Mouse (Mus musculus): Measurements from ENCODE around the gene Rps10. TPM values are rescaled to one million over a fixed set of nuclear protein-coding genes. Genes with fewer than 3 reads are reported as not detected.
A peak's percentile ranks its signal among the peaks of the same experiment; 100 is the strongest.

The Rps10 gene
- total and polyA plus RNA-seq, 3 experiments = 2,522 to 3,437 (median 3,351) TPM

DNA sequence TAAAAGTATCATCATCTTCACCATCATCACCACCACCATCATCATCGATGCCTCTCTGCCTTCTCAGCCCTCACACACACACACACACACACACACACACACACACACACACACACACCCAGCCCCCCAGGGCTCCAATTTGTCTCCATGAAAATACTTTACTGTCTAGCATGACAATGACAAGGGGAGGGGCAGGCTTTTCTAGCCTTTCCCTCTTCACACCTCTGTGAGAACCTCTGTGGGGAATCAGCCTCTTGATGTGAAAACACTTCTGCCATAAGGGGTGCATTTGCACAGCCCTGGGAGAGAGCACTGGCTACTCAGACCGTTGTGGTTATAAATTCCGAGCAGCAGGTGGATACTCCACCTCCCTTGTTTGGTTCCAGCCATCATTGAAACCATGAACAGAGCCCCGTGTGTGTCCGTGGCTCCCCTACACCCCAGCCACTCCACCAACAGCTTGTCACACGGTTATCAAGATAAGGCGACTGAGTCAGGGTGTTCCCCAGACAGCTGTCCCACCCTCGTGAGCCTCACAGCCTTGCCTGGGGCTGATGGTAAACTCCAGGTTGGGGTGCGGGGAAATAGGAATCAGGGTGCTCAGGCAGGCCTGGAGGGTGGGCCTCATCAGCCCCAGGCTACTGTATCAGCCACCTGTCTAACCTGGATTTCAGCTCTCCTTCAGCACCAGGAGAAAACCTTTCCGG lies 16.9 kb upstream of the Rps10 start:
- Histone ChIP-seq H3K79me2 (replicated peaks; ENCODE audit: control insufficient read depth, extremely low read depth, insufficient read depth, poor library complexity, severe bottlenecking) (no peaks in the 10 kb centered on the region), H3K4me3 (replicated peaks in 1 of 3; ENCODE audit: low read depth in 2 of 3, low read length in 2 of 3, poor library complexity in 1 of 3) (no peak overlapping the region), H3K27me3 (replicated peaks) (peaks cover 12% of the 10 kb centered on the region), H3K36me3 (replicated peaks in 1 of 2; ENCODE audit: control insufficient read depth in 1 of 2, insufficient read depth in 1 of 2, low read length in 1 of 2) (no peaks in the 10 kb centered on the region), H3K4me1 (ENCODE audit: control insufficient read depth in 1 of 2, insufficient read depth in 2 of 2) (peaks cover under 1 to 33% of the 10 kb centered on the region in 2 experiments; a peak in 3 of 4 replicates), H3K9ac (ENCODE audit: insufficient read depth, low read depth) (no peak overlapping the region), H3K4me2 (ENCODE audit: insufficient read depth, low read depth, poor library complexity, severe bottlenecking) (no peak overlapping the region), H3K9me3 (replicated peaks; ENCODE audit: low read length) (peaks cover 5% of the 10 kb centered on the region), H3K27ac (ENCODE audit: insufficient read depth, low read depth) (no peak overlapping the region)
- in situ Hi-C loops (cut with MboI; ENCODE audit: low pct_ligation_motif_present, low pct_unique_long_range_greater_than_20kb, low sequenced_read_pairs) (loop anchor here (10.0 kb wide), 1 partner anchor 71 kb away; the partner anchor contains the start of gene Spdef), dilution Hi-C loops (cut with MboI; ENCODE audit: extremely low pct_ligation_motif_present, extremely low pct_unique_long_range_greater_than_20kb, low sequenced_read_pairs) (no loop called here)
- TF ChIP-seq IRF4 (IDR thresholded peaks at IDR 0.05; ENCODE audit: low read depth, low read length) (no peak), CHD2 (IDR thresholded peaks at IDR 0.05; ENCODE audit: low read length) (no peak), MAX (IDR thresholded peaks at IDR 0.05; ENCODE audit: low read length) (no peak)
- DNase-seq (ENCODE audit: extremely low read depth) = no peak

GRCm38 (mm10) chr17:27652046-27652790 lies 15.7 kb upstream of the Rps10 start:
- no peaks in the 10 kb centered on the region for H3K79me2 ChIP-seq (replicated peaks; ENCODE audit: control insufficient read depth, extremely low read depth, insufficient read depth, poor library complexity, severe bottlenecking)
- peaks cover 0 to 27% of the 10 kb centered on the region in 2 experiments; a peak in 2 of 4 replicates for H3K4me1 ChIP-seq (ENCODE audit: control insufficient read depth in 1 of 2, insufficient read depth in 2 of 2)
- H3K4me3 ChIP-seq (replicated peaks in 1 of 3; ENCODE audit: low read depth in 2 of 3, low read length in 2 of 3, poor library complexity in 1 of 3) = no peak overlapping the region
- H3K9ac ChIP-seq (ENCODE audit: insufficient read depth, low read depth) = no peak overlapping the region
- DNase-seq (ENCODE audit: extremely low read depth) = no peak
- H3K9me3 ChIP-seq (replicated peaks; ENCODE audit: low read length) = peaks cover 7% of the 10 kb centered on the region
- dilution Hi-C loops (cut with MboI; ENCODE audit: extremely low pct_ligation_motif_present, extremely low pct_unique_long_range_greater_than_20kb, low sequenced_read_pairs) (no loop called here), in situ Hi-C loops (cut with MboI; ENCODE audit: low pct_ligation_motif_present, low pct_unique_long_range_greater_than_20kb, low sequenced_read_pairs) (loop anchor here (10.0 kb wide), 1 partner anchor 73 kb away; the partner anchor contains the start of gene Spdef)
- TF ChIP-seq CTCF (conservative IDR thresholded peaks at IDR 0.05 in 1 of 2, IDR thresholded peaks at IDR 0.05 in 1 of 2; ENCODE audit: low read depth in 2 of 2, low read length in 2 of 2) (0 out of 4 replicates have a peak, but pooled peaks of 1 of the 2 experiments have one; percentile 6), CHD1 (IDR thresholded peaks at IDR 0.05; ENCODE audit: low read depth, low read length) (no peak), USF1 (IDR thresholded peaks at IDR 0.05; ENCODE audit: low read depth, low read length) (no peak), ELF1 (IDR thresholded peaks at IDR 0.05; ENCODE audit: low read depth, low read length) (no peak), BHLHE40 (IDR thresholded peaks at IDR 0.05; ENCODE audit: low read depth, low read length) (no peak), JUN (IDR thresholded peaks at IDR 0.05; ENCODE audit: insufficient read depth, low read depth, low read length) (no peak), ETS1 (conservative IDR thresholded peaks at IDR 0.05; ENCODE audit: low read depth, low read length) (no peak)
- no peaks in the 10 kb centered on the region for H3K36me3 ChIP-seq (replicated peaks in 1 of 2; ENCODE audit: control insufficient read depth in 1 of 2, insufficient read depth in 1 of 2, low read length in 1 of 2)
- no peak overlapping the region for H3K4me2 ChIP-seq (ENCODE audit: insufficient read depth, low read depth, poor library complexity, severe bottlenecking)
- peaks cover 13% of the 10 kb centered on the region for H3K27me3 ChIP-seq (replicated peaks)
- no peak overlapping the region for H3K27ac ChIP-seq (ENCODE audit: insufficient read depth, low read depth)

DNA sequence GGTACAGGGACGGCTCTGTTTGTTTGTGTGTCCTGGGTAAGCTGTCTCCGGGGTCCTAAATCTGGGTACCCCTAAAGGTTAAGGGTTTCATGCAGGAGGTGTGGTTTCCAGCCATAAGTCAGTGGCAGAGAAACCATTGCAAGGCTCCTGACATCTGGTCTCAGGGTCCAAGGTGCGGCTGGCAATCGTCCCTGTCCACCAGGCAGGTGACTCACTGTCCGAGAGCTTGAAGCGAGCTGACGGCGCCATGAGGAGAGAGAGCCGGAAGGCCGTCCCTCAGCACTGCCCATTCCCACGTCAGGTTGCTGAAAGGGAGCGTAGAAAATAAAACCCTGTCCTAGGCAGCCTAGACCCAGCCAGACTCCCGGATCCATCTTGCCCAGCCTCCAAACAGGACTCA lies 14.1 kb upstream of the Rps10 start:
- peaks cover 3 to 13% of the 10 kb centered on the region in 2 experiments; a peak in 3 of 4 replicates for H3K4me1 ChIP-seq (ENCODE audit: control insufficient read depth in 1 of 2, insufficient read depth in 2 of 2)
- no peak for TF ChIP-seq CTCF (conservative IDR thresholded peaks at IDR 0.05 in 1 of 2, IDR thresholded peaks at IDR 0.05 in 1 of 2; ENCODE audit: low read depth in 2 of 2, low read length in 2 of 2)
- no peak overlapping the region for H3K4me3 ChIP-seq (replicated peaks in 1 of 3; ENCODE audit: low read depth in 2 of 3, low read length in 2 of 3, poor library complexity in 1 of 3)
- H3K27me3 ChIP-seq (replicated peaks) = peaks cover 13% of the 10 kb centered on the region
- dilution Hi-C loops (cut with MboI; ENCODE audit: extremely low pct_ligation_motif_present, extremely low pct_unique_long_range_greater_than_20kb, low sequenced_read_pairs) (no loop called here), in situ Hi-C loops (cut with MboI; ENCODE audit: low pct_ligation_motif_present, low pct_unique_long_range_greater_than_20kb, low sequenced_read_pairs) (loop anchor here (10.0 kb wide), 1 partner anchor 74 kb away; the partner anchor contains the start of gene Spdef)
- no peaks in the 10 kb centered on the region for H3K79me2 ChIP-seq (replicated peaks; ENCODE audit: control insufficient read depth, extremely low read depth, insufficient read depth, poor library complexity, severe bottlenecking)
- no peak overlapping the region for H3K27ac ChIP-seq (ENCODE audit: insufficient read depth, low read depth)
- no peaks in the 10 kb centered on the region for H3K36me3 ChIP-seq (replicated peaks in 1 of 2; ENCODE audit: control insufficient read depth in 1 of 2, insufficient read depth in 1 of 2, low read length in 1 of 2)
- H3K9ac ChIP-seq (ENCODE audit: insufficient read depth, low read depth) = no peak overlapping the region
- no peak overlapping the region for H3K4me2 ChIP-seq (ENCODE audit: insufficient read depth, low read depth, poor library complexity, severe bottlenecking)
- peaks cover 7% of the 10 kb centered on the region for H3K9me3 ChIP-seq (replicated peaks; ENCODE audit: low read length)
- no peak for DNase-seq (ENCODE audit: extremely low read depth)
